Mouse (Mus musculus): ENCODE measurements at regions not wholly inside any gene's neighbourhood (a gene's known extent, or its start where the extent isn't known, plus 50 kb on each side); places are given as distances from the start of the nearest gene placed in this dataset.

- intact Hi-C loops (cut with DNase I) = no loop called here
- no peak for TF ChIP-seq CTCF (IDR thresholded peaks at IDR 0.05)
Observed at GRCm38 (mm10) chr2:92544364-92545151, 54.9 kb upstream of the Chst1 start.

GRCm38 (mm10) chr2:92540841-92541240 lies 58.7 kb upstream of the Chst1 start:
- no peak overlapping the region for H3K4me3 ChIP-seq
- intact Hi-C loops (cut with DNase I) = no loop called here
- TF ChIP-seq CTCF (IDR thresholded peaks at IDR 0.05) = no peak
- no peak overlapping the region for H3K27ac ChIP-seq
- DNase-seq = no peak

More at GRCm38 (mm10) chr2:92544364-92545151, 54.9 kb upstream of the Chst1 start:
- peak overlapping the region; percentile 15; the same call in 1 of the 2 replicates for H3K4me3 ChIP-seq
- no peak for DNase-seq
- no peak overlapping the region for H3K27ac ChIP-seq

GRCm38 (mm10) chr2:92531996-92532395 lies 67.5 kb upstream of the Chst1 start:
- intact Hi-C loops (cut with DNase I) = no loop called here
- Histone ChIP-seq H3K4me3 (no peak overlapping the region), H3K27ac (no peak overlapping the region)
- no peak for DNase-seq
- TF ChIP-seq CTCF (IDR thresholded peaks at IDR 0.05) = no peak

GRCm38 (mm10) chr2:92530677-92531076 lies 68.8 kb upstream of the Chst1 start:
- intact Hi-C loops (cut with DNase I) = no loop called here
- no peak for DNase-seq
- Histone ChIP-seq H3K27ac (no peak overlapping the region), H3K4me3 (no peak overlapping the region)
- TF ChIP-seq CTCF (IDR thresholded peaks at IDR 0.05) = no peak

- peak overlapping the region; percentile 71 for H3K4me3 ChIP-seq
- TF ChIP-seq CTCF (IDR thresholded peaks at IDR 0.05) = no peak
- no peak for DNase-seq
- intact Hi-C loops (cut with DNase I) = no loop called here
- H3K27ac ChIP-seq = peak overlapping the region; percentile 77
Observed at GRCm38 (mm10) chr2:92529670-92530322, 69.5 kb upstream of the Slc35c1 start.

- H3K27ac ChIP-seq = peak overlapping the region; percentile 77
- H3K4me3 ChIP-seq = peak overlapping the region; percentile 71
- intact Hi-C loops (cut with DNase I) = no loop called here
- peak; percentile 91 for DNase-seq
- no peak for TF ChIP-seq CTCF (IDR thresholded peaks at IDR 0.05)
Observed at GRCm38 (mm10) chr2:92529071-92529641, 68.8 kb upstream of the Slc35c1 start.

- DNase-seq = no peak
- H3K4me3 ChIP-seq = no peak overlapping the region
Observed at GRCm38 (mm10) chr2:92528119-92528830, 67.9 kb upstream of the Slc35c1 start.

GRCm38 (mm10) chr2:92526676-92527395 lies 66.5 kb upstream of the Slc35c1 start:
- no peak for DNase-seq
- Histone ChIP-seq H3K4me3 (no peak overlapping the region), H3K27ac (no peak overlapping the region)
- intact Hi-C loops (cut with DNase I) = no loop called here
- no peak for TF ChIP-seq CTCF (IDR thresholded peaks at IDR 0.05)

More at GRCm38 (mm10) chr2:92528119-92528830, 67.9 kb upstream of the Slc35c1 start:
- intact Hi-C loops (cut with DNase I) = no loop called here
- no peak overlapping the region for H3K27ac ChIP-seq
- no peak for TF ChIP-seq CTCF (IDR thresholded peaks at IDR 0.05)

- Histone ChIP-seq H3K4me3 (no peak overlapping the region), H3K27ac (no peak overlapping the region)
- TF ChIP-seq CTCF (IDR thresholded peaks at IDR 0.05) = no peak
- DNase-seq = no peak
- intact Hi-C loops (cut with DNase I) = no loop called here
Observed at GRCm38 (mm10) chr2:92525628-92526027, 65.3 kb upstream of the Slc35c1 start.

- intact Hi-C loops (cut with DNase I) = no loop called here
Observed at GRCm38 (mm10) chr2:92525062-92525623, 64.8 kb upstream of the Slc35c1 start.

GRCm38 (mm10) chr2:92524346-92524905 lies 64.1 kb upstream of the Slc35c1 start:
- DNase-seq = no peak
- H3K4me3 ChIP-seq = no peak overlapping the region
- no peak for TF ChIP-seq CTCF (IDR thresholded peaks at IDR 0.05)
- intact Hi-C loops (cut with DNase I) = no loop called here
- no peak overlapping the region for H3K27ac ChIP-seq

More at GRCm38 (mm10) chr2:92525062-92525623, 64.8 kb upstream of the Slc35c1 start:
- TF ChIP-seq CTCF (IDR thresholded peaks at IDR 0.05) = no peak
- Histone ChIP-seq H3K4me3 (no peak overlapping the region), H3K27ac (no peak overlapping the region)
- no peak for DNase-seq

Data from gastrocnemius, adult 2 months (tissue).